Mouse (Mus musculus) MEL (cell line): ENCODE measurements around the gene Apod.

Source experiments
- CHD1 ChIP-seq: IDR thresholded peaks from 2 replicates; pipeline ENCODE4 v1.6.1; 2012; ENCODE audit warnings: low read depth, mild to moderate bottlenecking, inconsistent platforms, low read length, improper control_type of control experiment
- CTCF ChIP-seq, 3 experiments: IDR thresholded peaks in 2 of 3; conservative IDR thresholded peaks in 1 of 3; 2 replicates each; pipeline ENCODE4 v1.5.1; 2011 to 2012; ENCODE audit warnings: low read length in 3 of 3, low read depth in 2 of 3, mild to moderate bottlenecking in 2 of 3, improper control_type of control experiment in 1 of 3, inconsistent platforms in 1 of 3, mixed read lengths in 1 of 3, moderate library complexity in 1 of 3; ENCODE audit not compliant: control insufficient read depth in 1 of 3, insufficient read depth in 1 of 3, poor library complexity in 1 of 3, severe bottlenecking in 1 of 3
- EP300 ChIP-seq, 2 experiments: IDR thresholded peaks; 2 replicates each; pipeline ENCODE4 v1.6.1; 2011; ENCODE audit warnings: improper control_type of control experiment in 2 of 2, low read length in 2 of 2, low read depth in 1 of 2, mild to moderate bottlenecking in 1 of 2
- GATA1 ChIP-seq: IDR thresholded peaks from 2 replicates; pipeline ENCODE4 v1.6.1; 2011; ENCODE audit warnings: low read depth, low read length, improper control_type of control experiment
- KAT2A ChIP-seq: conservative IDR thresholded peaks from 2 replicates; pipeline ENCODE4 v1.6.1; 2012; ENCODE audit warnings: low read depth, low read length, improper control_type of control experiment, inconsistent platforms
- MXI1 ChIP-seq: IDR thresholded peaks from 2 replicates; pipeline ENCODE4 v1.6.1; 2011; ENCODE audit warnings: mild to moderate bottlenecking, low read depth, low read length, improper control_type of control experiment
- NRF1 ChIP-seq: IDR thresholded peaks from 2 replicates; pipeline ENCODE4 v1.6.1; 2014; ENCODE audit warnings: low read depth, mild to moderate bottlenecking, inconsistent platforms, low read length, improper control_type of control experiment, moderate library complexity; ENCODE audit not compliant: poor library complexity, insufficient read depth, severe bottlenecking
- POLR2A ChIP-seq, 2 experiments: IDR thresholded peaks; 2 replicates each; pipeline ENCODE4 v1.6.1; 2011 to 2012; ENCODE audit warnings: low read length in 2 of 2, mild to moderate bottlenecking in 2 of 2, control low read depth in 1 of 2, improper control_type of control experiment in 1 of 2, low read depth in 1 of 2, moderate library complexity in 1 of 2; ENCODE audit not compliant: control insufficient read depth in 1 of 2, insufficient read depth in 1 of 2, poor library complexity in 1 of 2
- POLR2AphosphoS2 ChIP-seq: IDR thresholded peaks from 2 replicates; pipeline ENCODE4 v1.6.1; 2011; ENCODE audit warnings: low read length, improper control_type of control experiment
- TAL1 ChIP-seq: IDR thresholded peaks from 2 replicates; pipeline ENCODE4 v1.6.1; 2012; ENCODE audit warnings: mild to moderate bottlenecking, inconsistent platforms, low read length, moderate library complexity, mixed read lengths
- UBTF ChIP-seq: IDR thresholded peaks from 2 replicates; pipeline ENCODE4 v1.6.1; 2012; ENCODE audit warnings: low read depth, mild to moderate bottlenecking, inconsistent platforms, low read length, improper control_type of control experiment, moderate library complexity, borderline replicate concordance; ENCODE audit not compliant: insufficient read depth
- ZNF384 ChIP-seq: IDR thresholded peaks from 2 replicates; pipeline ENCODE4 v1.6.1; 2012; ENCODE audit warnings: low read depth, mild to moderate bottlenecking, inconsistent platforms, low read length, improper control_type of control experiment

GRCm38 (mm10) chr16:31327430-31327829 lies 12.8 kb upstream of the Apod start:
- no peak for TF ChIP-seq EP300 (IDR thresholded peaks at IDR 0.05; ENCODE audit: low read depth in 1 of 2, low read length in 2 of 2)
- TF ChIP-seq TAL1, result no peak
- TF ChIP-seq CTCF (IDR thresholded peaks at IDR 0.05 in 2 of 3, conservative IDR thresholded peaks at IDR 0.05 in 1 of 3; ENCODE audit: control insufficient read depth in 1 of 3, insufficient read depth in 1 of 3, low read depth in 2 of 3, low read length in 3 of 3, poor library complexity in 1 of 3, severe bottlenecking in 1 of 3), result no peak
- no peak for TF ChIP-seq GATA1
- TF ChIP-seq KAT2A, result no peak
- TF ChIP-seq CHD1, result no peak
- TF ChIP-seq POLR2A (IDR thresholded peaks at IDR 0.05; ENCODE audit: control insufficient read depth in 1 of 2, insufficient read depth in 1 of 2, low read depth in 1 of 2, low read length in 2 of 2, poor library complexity in 1 of 2), result no peak
- TF ChIP-seq UBTF, result no peak
- TF ChIP-seq NRF1, result no peak
- no peak for TF ChIP-seq MXI1
- TF ChIP-seq POLR2AphosphoS2, result no peak
- no peak for TF ChIP-seq ZNF384
